Mouse (Mus musculus): Measurements from ENCODE around the gene Astn2.

- TF ChIP-seq POLR2A (IDR thresholded peaks at IDR 0.05; ENCODE audit: insufficient read length, low read depth) (no peak), POLR2AphosphoS2 (IDR thresholded peaks at IDR 0.05; ENCODE audit: insufficient read length, low read depth) (no peak), MAX (IDR thresholded peaks at IDR 0.05; ENCODE audit: low read depth) (no peak), CEBPB (IDR thresholded peaks at IDR 0.05; ENCODE audit: insufficient read depth, poor library complexity, severe bottlenecking) (no peak), USF1 (IDR thresholded peaks at IDR 0.05; ENCODE audit: low read depth) (no peak), REST (IDR thresholded peaks at IDR 0.05; ENCODE audit: insufficient read depth, insufficient read length) (no peak), E2F4 (IDR thresholded peaks at IDR 0.05; ENCODE audit: insufficient read depth) (no peak), TCF12 (IDR thresholded peaks at IDR 0.05; ENCODE audit: insufficient read depth, poor library complexity, severe bottlenecking) (no peak)
Observed at GRCm38 (mm10) chr4:65678929-65679328, 725.5 kb downstream of the Astn2 start.

Data from myocyte (in vitro differentiated cells).